Mouse (Mus musculus): ENCODE data around the gene Htr6. TPM values are rescaled to one million over a fixed set of nuclear protein-coding genes. Genes with fewer than 3 reads are reported as not detected.

Gene Htr6
- polyA plus RNA-seq, 1 experiment, result not detected

- WGBS, result 27% methylated on average over 4 of the region's 4 CpGs
- TF ChIP-seq POLR2A (IDR thresholded peaks at IDR 0.05; ENCODE audit: borderline replicate concordance, control insufficient read depth, low read depth, low read length), result no peak
- no peak for TF ChIP-seq CTCF (IDR thresholded peaks at IDR 0.05; ENCODE audit: control insufficient read depth, insufficient read depth, low read length)
- Histone ChIP-seq H3K4me3 (replicated peaks; ENCODE audit: control insufficient read depth, low read depth, low read length) (no peak overlapping the region), H3K4me1 (ENCODE audit: control insufficient read depth, insufficient read depth, low read length) (no peaks in the 10 kb centered on the region), H3K27ac (ENCODE audit: control insufficient read depth, insufficient read depth, low read depth, low read length, poor library complexity) (no peak overlapping the region)
Measured at GRCm38 (mm10) chr4:139068287-139068686, 7.1 kb downstream of the Htr6 start.

DNA sequence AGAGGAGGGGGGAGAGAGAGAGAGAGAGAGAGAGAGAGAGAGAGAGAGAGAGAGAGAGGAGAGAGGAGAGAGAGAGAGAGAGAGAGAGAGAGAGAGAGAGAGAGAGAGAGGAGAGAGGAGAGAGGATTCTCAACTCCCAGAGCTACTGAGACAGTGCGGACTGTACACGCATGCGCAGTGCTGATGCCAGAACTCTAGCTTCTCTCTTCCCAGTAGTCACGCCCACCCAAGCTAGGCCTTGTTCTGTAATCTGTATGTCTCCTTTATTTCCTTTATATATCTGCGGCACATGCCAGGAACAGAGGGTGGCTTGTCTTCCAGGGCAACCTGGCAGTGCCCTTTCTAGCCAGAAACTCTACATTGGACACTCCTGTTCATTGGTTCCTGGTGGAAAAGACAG is 10.5 kb downstream of the Htr6 start:
- Histone ChIP-seq H3K27ac (ENCODE audit: control insufficient read depth, insufficient read depth, low read depth, low read length, poor library complexity) (no peak overlapping the region), H3K4me1 (ENCODE audit: control insufficient read depth, insufficient read depth, low read length) (no peaks in the 10 kb centered on the region), H3K4me3 (replicated peaks; ENCODE audit: control insufficient read depth, low read depth, low read length) (no peak overlapping the region)
- TF ChIP-seq CTCF (IDR thresholded peaks at IDR 0.05; ENCODE audit: control insufficient read depth, insufficient read depth, low read length) (no peak), POLR2A (IDR thresholded peaks at IDR 0.05; ENCODE audit: borderline replicate concordance, control insufficient read depth, low read depth, low read length) (no peak)
- WGBS, result 86% methylated on average over 5 of the region's 5 CpGs

DNA sequence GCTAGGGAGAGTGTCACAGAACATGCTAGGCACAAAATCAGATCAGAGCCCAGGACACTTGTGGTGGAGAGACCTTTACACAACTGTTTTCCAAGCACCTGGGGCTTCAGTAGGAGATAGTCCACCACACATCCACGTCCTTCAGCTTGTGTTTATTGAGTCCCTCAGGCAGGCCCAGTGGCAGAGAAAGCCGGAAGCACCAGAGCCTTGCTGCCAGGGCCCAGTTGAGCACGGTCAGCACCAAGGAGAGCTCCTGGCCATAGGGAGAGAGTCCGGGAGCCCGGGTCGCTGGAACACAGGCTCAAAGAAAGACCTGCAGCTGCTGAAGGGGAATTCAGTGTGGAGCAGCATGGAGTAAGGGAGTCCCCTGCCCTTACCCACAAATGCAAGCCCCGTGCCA is 15.8 kb downstream of the Htr6 start:
- TF ChIP-seq POLR2A (IDR thresholded peaks at IDR 0.05; ENCODE audit: borderline replicate concordance, control insufficient read depth, low read depth, low read length) (no peak), CTCF (IDR thresholded peaks at IDR 0.05; ENCODE audit: control insufficient read depth, insufficient read depth, low read length) (no peak)
- H3K4me3 ChIP-seq (replicated peaks; ENCODE audit: control insufficient read depth, low read depth, low read length), result no peak overlapping the region
- no peaks in the 10 kb centered on the region for H3K4me1 ChIP-seq (ENCODE audit: control insufficient read depth, insufficient read depth, low read length)
- WGBS, result 28% methylated on average over 7 of the region's 7 CpGs
- H3K27ac ChIP-seq (ENCODE audit: control insufficient read depth, insufficient read depth, low read depth, low read length, poor library complexity), result no peak overlapping the region

DNA sequence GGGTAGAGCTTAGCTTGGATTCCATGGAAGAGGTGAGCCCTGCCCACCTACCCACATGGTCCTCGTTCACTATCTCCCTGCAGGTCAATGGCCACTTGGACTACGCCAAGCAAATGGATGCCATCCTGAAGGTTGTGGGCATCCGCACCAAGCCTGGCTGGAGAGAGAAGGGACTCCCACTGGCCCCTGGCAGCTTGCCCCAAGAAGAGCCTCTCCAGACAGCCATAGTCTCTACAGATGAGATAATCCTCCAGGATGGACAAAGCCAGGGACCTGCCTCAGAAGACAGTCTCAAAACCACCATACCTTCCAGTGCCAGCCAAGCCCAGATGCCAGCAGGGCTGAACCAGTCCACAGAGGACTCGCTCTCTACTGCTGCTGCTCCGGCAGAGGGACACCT is 17.3 kb downstream of the Htr6 start:
- 90% methylated on average over 5 of the region's 5 CpGs for WGBS
- Histone ChIP-seq H3K27ac (ENCODE audit: control insufficient read depth, insufficient read depth, low read depth, low read length, poor library complexity) (no peak overlapping the region), H3K4me3 (replicated peaks; ENCODE audit: control insufficient read depth, low read depth, low read length) (no peak overlapping the region), H3K4me1 (ENCODE audit: control insufficient read depth, insufficient read depth, low read length) (no peaks in the 10 kb centered on the region)
- TF ChIP-seq POLR2A (IDR thresholded peaks at IDR 0.05; ENCODE audit: borderline replicate concordance, control insufficient read depth, low read depth, low read length) (no peak), CTCF (IDR thresholded peaks at IDR 0.05; ENCODE audit: control insufficient read depth, insufficient read depth, low read length) (no peak)

DNA sequence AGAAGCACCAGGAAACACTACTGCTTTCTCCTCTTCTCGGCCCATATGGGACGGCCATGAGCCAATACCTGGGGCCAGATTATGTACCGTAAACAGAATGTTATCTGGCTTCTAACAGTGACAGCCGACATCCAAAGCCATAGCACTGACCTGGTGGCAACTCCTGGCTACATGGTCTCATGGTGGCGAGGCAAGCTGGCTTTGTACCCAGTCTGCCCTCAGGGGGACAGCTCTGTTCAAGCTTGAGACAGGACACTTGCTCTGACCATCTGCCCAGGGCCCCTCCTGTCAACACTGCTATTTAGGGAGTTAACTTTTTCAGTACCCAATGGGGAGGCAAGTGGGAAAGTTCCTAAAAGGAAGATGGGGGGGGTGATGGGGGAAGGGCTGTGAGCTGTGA is 18.1 kb downstream of the Htr6 start:
- H3K4me3 ChIP-seq (replicated peaks; ENCODE audit: control insufficient read depth, low read depth, low read length), result no peak overlapping the region
- WGBS, result 81% methylated on average over 5 of the region's 5 CpGs
- no peak overlapping the region for H3K27ac ChIP-seq (ENCODE audit: control insufficient read depth, insufficient read depth, low read depth, low read length, poor library complexity)
- TF ChIP-seq POLR2A (IDR thresholded peaks at IDR 0.05; ENCODE audit: borderline replicate concordance, control insufficient read depth, low read depth, low read length) (no peak), CTCF (IDR thresholded peaks at IDR 0.05; ENCODE audit: control insufficient read depth, insufficient read depth, low read length) (no peak)
- H3K4me1 ChIP-seq (ENCODE audit: control insufficient read depth, insufficient read depth, low read length), result no peaks in the 10 kb centered on the region

GRCm38 (mm10) chr4:139055744-139056143 is 19.6 kb downstream of the Htr6 start:
- no peak overlapping the region for H3K4me3 ChIP-seq (replicated peaks; ENCODE audit: control insufficient read depth, low read depth, low read length)
- no peak for TF ChIP-seq POLR2A (IDR thresholded peaks at IDR 0.05; ENCODE audit: borderline replicate concordance, control insufficient read depth, low read depth, low read length)
- no peak for TF ChIP-seq CTCF (IDR thresholded peaks at IDR 0.05; ENCODE audit: control insufficient read depth, insufficient read depth, low read length)
- no peaks in the 10 kb centered on the region for H3K4me1 ChIP-seq (ENCODE audit: control insufficient read depth, insufficient read depth, low read length)
- whole genome bisulfite sequencing, result 55% methylated on average over 3 of the region's 3 CpGs
- no peak overlapping the region for H3K27ac ChIP-seq (ENCODE audit: control insufficient read depth, insufficient read depth, low read depth, low read length, poor library complexity)

- no peak overlapping the region for H3K4me3 ChIP-seq (replicated peaks; ENCODE audit: control insufficient read depth, low read depth, low read length)
- no peak overlapping the region for H3K27ac ChIP-seq (ENCODE audit: control insufficient read depth, insufficient read depth, low read depth, low read length, poor library complexity)
- whole genome bisulfite sequencing, result 81% methylated on average over 4 of the region's 4 CpGs
- H3K4me1 ChIP-seq (ENCODE audit: control insufficient read depth, insufficient read depth, low read length), result no peaks in the 10 kb centered on the region
- TF ChIP-seq POLR2A (IDR thresholded peaks at IDR 0.05; ENCODE audit: borderline replicate concordance, control insufficient read depth, low read depth, low read length) (no peak), CTCF (IDR thresholded peaks at IDR 0.05; ENCODE audit: control insufficient read depth, insufficient read depth, low read length) (no peak)
Measured at GRCm38 (mm10) chr4:139055336-139055735, 20.0 kb downstream of the Htr6 start.

DNA sequence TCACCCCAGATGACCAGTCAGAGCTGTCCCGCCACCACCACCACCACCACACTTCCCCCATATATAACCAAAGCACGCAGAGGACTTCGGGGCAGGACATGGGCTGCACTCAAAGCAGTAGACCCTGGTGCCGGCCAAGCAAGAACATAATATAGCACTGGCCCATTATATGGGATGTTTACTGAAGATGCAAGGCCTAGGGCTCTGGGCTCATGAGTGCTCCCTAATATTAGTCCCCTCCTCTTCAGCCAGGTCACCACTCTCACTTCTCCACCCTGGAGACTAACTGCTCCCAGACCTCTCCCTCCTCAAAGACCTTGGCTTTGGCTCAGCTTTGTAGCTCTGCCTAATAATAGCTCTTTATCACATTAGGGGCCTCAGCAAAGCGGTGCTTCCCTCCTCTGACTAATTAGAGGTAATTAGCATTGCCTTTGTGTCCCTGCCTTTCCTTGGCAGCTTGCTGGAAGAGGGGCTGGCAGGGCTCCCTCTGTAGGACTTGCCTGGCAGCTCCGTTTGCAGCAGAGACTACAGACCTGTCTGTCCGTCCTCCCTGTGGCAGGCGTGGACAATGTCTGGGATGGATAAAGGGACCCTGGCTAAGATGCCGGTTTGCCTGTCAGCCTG is 21.0 kb downstream of the Htr6 start:
- TF ChIP-seq POLR2A (IDR thresholded peaks at IDR 0.05; ENCODE audit: borderline replicate concordance, control insufficient read depth, low read depth, low read length) (no peak), CTCF (IDR thresholded peaks at IDR 0.05; ENCODE audit: control insufficient read depth, insufficient read depth, low read length) (no peak)
- no peak overlapping the region for H3K27ac ChIP-seq (ENCODE audit: control insufficient read depth, insufficient read depth, low read depth, low read length, poor library complexity)
- 84% methylated on average over 9 of the region's 9 CpGs for WGBS

DNA sequence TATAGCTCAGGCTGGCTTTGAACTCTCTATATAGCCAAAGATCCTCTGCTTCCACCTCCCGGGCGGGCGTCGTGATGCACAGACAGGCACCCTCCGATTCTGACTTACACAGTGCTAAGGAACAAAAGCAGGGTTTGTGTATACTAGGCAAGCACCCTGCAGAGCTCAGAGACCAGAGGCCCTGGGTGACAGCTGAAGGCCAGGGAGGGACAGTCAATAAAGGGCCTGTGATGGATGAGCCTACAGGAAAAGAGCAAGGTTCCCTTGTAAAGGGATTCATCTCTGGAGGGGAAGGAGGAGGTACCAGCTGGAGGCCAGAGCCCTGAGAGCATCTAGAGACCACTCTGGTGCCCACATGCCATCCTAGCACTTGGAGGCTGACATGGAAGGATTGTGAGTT is 22.0 kb downstream of the Htr6 start:
- 85% methylated on average over 5 of the region's 5 CpGs for WGBS

More for the DNA sequence above, 21.0 kb downstream of the Htr6 start:
- H3K4me1 ChIP-seq (ENCODE audit: control insufficient read depth, insufficient read depth, low read length), result no peaks in the 10 kb centered on the region
- H3K4me3 ChIP-seq (replicated peaks; ENCODE audit: control insufficient read depth, low read depth, low read length), result no peak overlapping the region

More for the DNA sequence above, 22.0 kb downstream of the Htr6 start:
- Histone ChIP-seq H3K27ac (ENCODE audit: control insufficient read depth, insufficient read depth, low read depth, low read length, poor library complexity) (no peak overlapping the region), H3K4me3 (replicated peaks; ENCODE audit: control insufficient read depth, low read depth, low read length) (no peak overlapping the region), H3K4me1 (ENCODE audit: control insufficient read depth, insufficient read depth, low read length) (no peaks in the 10 kb centered on the region)
- TF ChIP-seq POLR2A (IDR thresholded peaks at IDR 0.05; ENCODE audit: borderline replicate concordance, control insufficient read depth, low read depth, low read length), result no peak

Measured in bone marrow, adult 2 months (tissue).